Mouse (Mus musculus): Measurements from ENCODE around the gene Arhgap25. TPM values are rescaled to one million over a fixed set of nuclear protein-coding genes. Genes with fewer than 3 reads are reported as not detected.

The Arhgap25 gene
- 5.5 TPM for polyA plus RNA-seq (2014; fragmentation: Illumina TruSeq; extraction: RNeasy Lipid Tissue Mini Kit (QIAGEN cat#74804); ENCODE audit: low read depth, low replicate concordance)

GRCm38 (mm10) chr6:87532953-87533710 lies at the start of gene Arhgap25:
Arhgap25 (minus strand) TSS chr6:87533259.

DNA sequence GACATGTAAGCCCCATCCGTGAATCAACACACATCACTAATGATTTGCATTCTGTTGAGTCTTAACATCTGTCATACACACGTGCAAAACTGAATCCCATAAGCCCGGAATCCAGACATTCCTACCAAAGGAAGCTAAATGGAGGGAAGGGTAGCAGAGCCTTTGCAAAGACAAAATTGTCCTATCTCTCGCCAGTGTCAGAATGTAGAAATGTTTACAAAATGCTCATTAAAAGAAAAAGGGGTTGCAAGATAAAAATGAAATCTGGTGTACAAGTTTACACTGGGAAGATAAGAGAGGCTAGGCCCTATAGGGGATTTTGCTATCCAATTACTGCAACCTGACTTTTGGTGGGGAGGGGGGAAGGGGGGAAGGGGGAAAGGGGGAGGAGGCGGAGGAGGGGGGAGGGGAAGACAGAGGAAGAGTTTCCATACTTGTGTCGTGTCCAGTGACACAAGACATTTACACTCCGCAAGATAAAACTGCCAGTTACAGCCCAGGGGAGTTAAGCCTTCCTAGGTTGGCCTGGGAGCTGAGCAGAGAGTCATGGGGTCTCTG lies 104.5 kb downstream of the Arhgap25 start, which contains the start of gene Bmp10:
Gene Bmp10 (plus strand): TSS at position 508 of the 558 bp plus-strand sequence.

Other genes starting within 250 kb of the Arhgap25 start
- 15.8 TPM for gene Antxr1, start 197.4 kb downstream of the Arhgap25 start, polyA plus RNA-seq (2014; fragmentation: Illumina TruSeq; extraction: RNeasy Lipid Tissue Mini Kit (QIAGEN cat#74804); ENCODE audit: low read depth, low replicate concordance)
- gene Gkn1, start 182.3 kb downstream of the Arhgap25 start, polyA plus RNA-seq (2014; fragmentation: Illumina TruSeq; extraction: RNeasy Lipid Tissue Mini Kit (QIAGEN cat#74804); ENCODE audit: low read depth, low replicate concordance) = not detected
- gene Gkn2, start 159.9 kb downstream of the Arhgap25 start, polyA plus RNA-seq (2014; fragmentation: Illumina TruSeq; extraction: RNeasy Lipid Tissue Mini Kit (QIAGEN cat#74804); ENCODE audit: low read depth, low replicate concordance) = not detected
- gene Gkn3, start 144.3 kb downstream of the Arhgap25 start, polyA plus RNA-seq (2014; fragmentation: Illumina TruSeq; extraction: RNeasy Lipid Tissue Mini Kit (QIAGEN cat#74804); ENCODE audit: low read depth, low replicate concordance) = 2.3 TPM
- not detected for gene Bmp10, start 104.3 kb downstream of the Arhgap25 start, polyA plus RNA-seq (2014; fragmentation: Illumina TruSeq; extraction: RNeasy Lipid Tissue Mini Kit (QIAGEN cat#74804); ENCODE audit: low read depth, low replicate concordance)
- gene Prokr1, start 57.5 kb upstream of the Arhgap25 start, polyA plus RNA-seq (2014; fragmentation: Illumina TruSeq; extraction: RNeasy Lipid Tissue Mini Kit (QIAGEN cat#74804); ENCODE audit: low read depth, low replicate concordance) = 6.1 TPM
- gene Aplf, start 138.9 kb upstream of the Arhgap25 start, polyA plus RNA-seq (2014; fragmentation: Illumina TruSeq; extraction: RNeasy Lipid Tissue Mini Kit (QIAGEN cat#74804); ENCODE audit: low read depth, low replicate concordance) = 7.8 TPM
- 4.5 TPM for gene Efcc1, start 197.6 kb upstream of the Arhgap25 start, polyA plus RNA-seq (2014; fragmentation: Illumina TruSeq; extraction: RNeasy Lipid Tissue Mini Kit (QIAGEN cat#74804); ENCODE audit: low read depth, low replicate concordance)
- 1.5 TPM for gene Gp9, start 244.8 kb upstream of the Arhgap25 start, polyA plus RNA-seq (2014; fragmentation: Illumina TruSeq; extraction: RNeasy Lipid Tissue Mini Kit (QIAGEN cat#74804); ENCODE audit: low read depth, low replicate concordance)

Measured in adipose tissue, adult 10 weeks (tissue).